17 mouse cellular contexts compared by ENCODE assay signal in the genomic region with DNA sequence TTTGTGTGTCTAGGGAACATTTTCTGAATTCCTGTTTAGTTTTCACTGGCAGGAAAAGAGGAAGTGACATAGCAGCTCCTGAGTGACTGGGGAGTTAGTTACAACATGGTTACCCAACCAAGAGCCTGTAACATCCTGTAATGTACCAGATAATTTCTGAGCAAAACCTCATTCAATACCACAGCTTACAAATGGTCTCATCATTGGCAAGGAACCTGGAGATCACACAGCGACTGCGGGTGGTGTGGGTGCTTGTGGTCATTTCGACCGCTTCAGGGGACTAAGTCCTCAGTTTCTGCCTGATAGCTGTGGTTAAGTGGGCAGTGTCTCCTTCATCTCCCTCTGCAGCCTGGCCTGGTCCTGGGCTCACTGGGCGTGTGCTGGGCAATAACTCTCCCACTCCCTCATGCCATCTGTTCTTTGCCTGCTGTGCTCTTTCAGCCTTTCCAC. TPM values are rescaled to one million over a fixed set of nuclear protein-coding genes. Genes with fewer than 3 reads are reported as not detected.
A peak's percentile ranks its signal among the peaks of the same experiment; 100 is the strongest.
DNase-seq lines count a peak whose midpoint lies in the region; ATAC-seq and TF ChIP-seq lines count a peak whose summit lies in the region.
"Had no signal": no experiment of that assay in that cellular context is flagged by ENCODE, and none has a peak within 500 bp of the region (broad histone marks: within the 10 kb centered on the region; RNA-seq: fewer than 3 reads in every experiment).

No protein-coding gene starts in this region.

- H3K36me3 ChIP-seq in MEL (ENCODE audit: control insufficient read depth in 1 of 2, insufficient read depth in 2 of 2, low read length in 2 of 2) = peaks cover 0 to 8% of the 10 kb centered on the region in 2 experiments; a peak in 2 of 4 replicates
- no peaks in the 10 kb centered on the region for H3K36me3 ChIP-seq in liver, embryonic 15.5 days (replicated peaks)

- TF ChIP-seq RAD21 in MEL (IDR thresholded peaks at IDR 0.05; ENCODE audit: low read depth, low read length) = no peak

- no peaks in the 10 kb centered on the region for H3K27me3 ChIP-seq in MEL (ENCODE audit: control insufficient read depth in 1 of 2, insufficient read depth in 2 of 2, low read length in 2 of 2)
- no peaks in the 10 kb centered on the region for H3K27me3 ChIP-seq in liver, embryonic 15.5 days
- H3K27me3 ChIP-seq: embryonic facial prominence, embryonic 13.5 days; hindbrain, embryonic 13.5 days; limb, embryonic 15.5 days had no signal

- TF ChIP-seq CTCF in MEL (IDR thresholded peaks at IDR 0.05 in 2 of 3, conservative IDR thresholded peaks at IDR 0.05 in 1 of 3; ENCODE audit: control insufficient read depth in 1 of 3, insufficient read depth in 1 of 3, low read depth in 2 of 3, low read length in 3 of 3, poor library complexity in 1 of 3, severe bottlenecking in 1 of 3) = no peak
- TF ChIP-seq CTCF in gastrocnemius, adult 2 months (IDR thresholded peaks at IDR 0.05) = no peak

- H3K4me1 ChIP-seq in MEL (ENCODE audit: control insufficient read depth in 1 of 2, insufficient read depth in 2 of 2, low read length in 2 of 2) = peaks cover 0 to 5% of the 10 kb centered on the region in 2 experiments; a peak in 1 of 4 replicates
- H3K4me1 ChIP-seq in liver, embryonic 15.5 days (replicated peaks) = peaks cover 21% of the 10 kb centered on the region

- peaks cover 14% of the 10 kb centered on the region for H3K79me2 ChIP-seq in MEL (ENCODE audit: control insufficient read depth, insufficient read depth, low read length, poor library complexity)

- WGBS in liver, embryonic 15.5 days (ENCODE audit: insufficient replicate concordance) = 16% methylated on average over 5 of the region's 5 CpGs

- H3K9ac ChIP-seq in MEL (ENCODE audit: control insufficient read depth, low read depth, low read length, poor library complexity, severe bottlenecking) = peak overlapping the region; percentile 49
- H3K9ac ChIP-seq in liver, embryonic 15.5 days = no peak overlapping the region
- H3K9ac ChIP-seq: embryonic facial prominence, embryonic 13.5 days; hindbrain, embryonic 13.5 days; limb, embryonic 15.5 days had no signal

- H3K9me3 ChIP-seq in MEL (replicated peaks; ENCODE audit: insufficient read depth, low read length) = no peaks in the 10 kb centered on the region
- no peaks in the 10 kb centered on the region for H3K9me3 ChIP-seq in liver, embryonic 15.5 days (replicated peaks)
- H3K9me3 ChIP-seq: embryonic facial prominence, embryonic 13.5 days; hindbrain, embryonic 13.5 days; limb, embryonic 15.5 days had no signal

- peak overlapping the region; percentile 73 for H3K27ac ChIP-seq in MEL (ENCODE audit: control insufficient read depth, low read depth, low read length)
- H3K27ac ChIP-seq in liver, embryonic 15.5 days (replicated peaks) = peak overlapping the region; percentile 69
- H3K27ac ChIP-seq in gastrocnemius, adult 2 months = no peak overlapping the region
- H3K27ac ChIP-seq: embryonic facial prominence, embryonic 13.5 days; heart, adult 2 months; hindbrain, embryonic 13.5 days; limb, embryonic 15.5 days had no signal

- H3K4me3 ChIP-seq in MEL (ENCODE audit: control insufficient read depth in 1 of 2, insufficient read depth in 1 of 2, low read depth in 2 of 2, low read length in 2 of 2) = peak overlapping the region; percentile 24 to 34
- no peak overlapping the region for H3K4me3 ChIP-seq in liver, embryonic 15.5 days (replicated peaks)
- no peak overlapping the region for H3K4me3 ChIP-seq in gastrocnemius, adult 2 months
- H3K4me3 ChIP-seq: embryonic facial prominence, embryonic 13.5 days; heart, adult 2 months; hindbrain, embryonic 13.5 days; limb, embryonic 15.5 days had no signal

- no peak for ATAC-seq in liver, embryonic 15.5 days (ENCODE audit: insufficient read depth)
- ATAC-seq: forebrain, embryonic 16.5 days had no signal

- peak in 1 of 2 experiments; percentile 48; a peak in 2 of 4 replicates for TF ChIP-seq POLR2A in MEL (IDR thresholded peaks at IDR 0.05; ENCODE audit: control insufficient read depth in 1 of 2, insufficient read depth in 1 of 2, low read depth in 1 of 2, low read length in 2 of 2, poor library complexity in 1 of 2)

- intact Hi-C loops in left cerebral cortex, postnatal 4 days (cut with DNase I) = no loop called here
- intact Hi-C loops in gastrocnemius, adult 2 months (cut with DNase I) = no loop called here

- H3K4me2 ChIP-seq in liver, embryonic 15.5 days = peak overlapping the region; percentile 5; the same call in 1 of the 2 replicates
- H3K4me2 ChIP-seq: embryonic facial prominence, embryonic 13.5 days; hindbrain, embryonic 13.5 days; limb, embryonic 15.5 days had no signal

- DNase-seq in left cerebral cortex, postnatal 4 days = peak; percentile 10
- DNase-seq in left cerebral cortex, adult 9 months (ENCODE audit: low spot score in 2 of 2) = no peak
- peak; percentile 84 for DNase-seq in MEL (ENCODE audit: low read depth, low spot score)
- peak; percentile 7 to 25 for DNase-seq in natural killer cell, adult 2 months (ENCODE audit: low spot score in 2 of 2)
- no peak for DNase-seq in layer of hippocampus, adult 18-20 months (ENCODE audit: low spot score in 2 of 2)
- DNase-seq in gastrocnemius, adult 2 months = no peak
- DNase-seq: adrenal gland, adult 8-10 months; cerebellum, adult 11 months; heart, adult 2 months; kidney, adult 8-10 months; thymus, adult 2 months had no signal

- peak; percentile 61 to 84 for TF ChIP-seq EP300 in MEL (IDR thresholded peaks at IDR 0.05; ENCODE audit: low read depth in 1 of 2, low read length in 2 of 2)

TF ChIP-seq in MEL, 35 proteins besides CTCF, POLR2A, EP300 and RAD21 (continues in another document):
- TF ChIP-seq UBTF (IDR thresholded peaks at IDR 0.05; ENCODE audit: borderline replicate concordance, insufficient read depth, low read depth, low read length) = no peak
- no peak for TF ChIP-seq GATA1 (IDR thresholded peaks at IDR 0.05; ENCODE audit: low read depth, low read length)
- TF ChIP-seq NELFE (IDR thresholded peaks at IDR 0.05; ENCODE audit: low read depth, low read length) = peak; percentile 30; the same call in 1 of the 2 replicates
- peak; percentile 70 for TF ChIP-seq ETS1 (IDR thresholded peaks at IDR 0.05; ENCODE audit: low read depth, low read length)
- TF ChIP-seq MAX (IDR thresholded peaks at IDR 0.05; ENCODE audit: low read length) = peak; percentile 49; the same call in 1 of the 2 replicates
- peak; percentile 50 for TF ChIP-seq TCF12 (IDR thresholded peaks at IDR 0.05; ENCODE audit: low read depth, low read length)
- TF ChIP-seq BHLHE40 (IDR thresholded peaks at IDR 0.05; ENCODE audit: borderline replicate concordance, low read depth, low read length) = no peak
- peak; percentile 10; the same call in 1 of the 2 replicates for TF ChIP-seq TBP (IDR thresholded peaks at IDR 0.05; ENCODE audit: low read depth, low read length)
- no peak for TF ChIP-seq GABPA (IDR thresholded peaks at IDR 0.05; ENCODE audit: low read depth, low read length)
- peak; percentile 54; the same call in 1 of the 2 replicates for TF ChIP-seq MYC (IDR thresholded peaks at IDR 0.05; ENCODE audit: low read depth, low read length)
- peak; percentile 32; the same call in 1 of the 2 replicates for TF ChIP-seq TAL1 (IDR thresholded peaks at IDR 0.05; ENCODE audit: low read length)
- TF ChIP-seq CHD2 (IDR thresholded peaks at IDR 0.05; ENCODE audit: low read length) = no peak
- no peak for TF ChIP-seq MAZ (IDR thresholded peaks at IDR 0.05; ENCODE audit: low read depth, low read length)
- TF ChIP-seq MEF2A (IDR thresholded peaks at IDR 0.05; ENCODE audit: extremely low read depth, insufficient replicate concordance, low read depth, low read length, poor library complexity, severe bottlenecking) = no peak
- TF ChIP-seq USF1 (IDR thresholded peaks at IDR 0.05; ENCODE audit: low read depth, low read length) = no peak
- no peak for TF ChIP-seq KAT2A (conservative IDR thresholded peaks at IDR 0.05; ENCODE audit: low read depth, low read length)
- TF ChIP-seq USF2 (IDR thresholded peaks at IDR 0.05; ENCODE audit: borderline replicate concordance in 1 of 2, insufficient read depth in 1 of 2, low read depth in 1 of 2, low read length in 2 of 2) = no peak
- TF ChIP-seq MYB (IDR thresholded peaks at IDR 0.05; ENCODE audit: low read depth, low read length) = no peak
- TF ChIP-seq ZNF384 (IDR thresholded peaks at IDR 0.05; ENCODE audit: low read depth, low read length) = no peak
- no peak for TF ChIP-seq CHD1 (IDR thresholded peaks at IDR 0.05; ENCODE audit: low read depth, low read length)
- TF ChIP-seq POLR2AphosphoS5 (IDR thresholded peaks at IDR 0.05; ENCODE audit: borderline replicate concordance, low read depth, low read length) = no peak
- peak; percentile 58 for TF ChIP-seq MXI1 (IDR thresholded peaks at IDR 0.05; ENCODE audit: low read depth, low read length)
- no peak for TF ChIP-seq RCOR1 (IDR thresholded peaks at IDR 0.05; ENCODE audit: low read depth, low read length)

RNA-seq across cellular contexts. Expression of a gene that starts 3.4 kb away (rescaled TPM):
- 10 to 100 TPM; 17.8 to 18.0 TPM for total RNA-seq in left cerebral cortex, postnatal 4 days (2021)
- total RNA-seq in MEL (2012; rRNA removed) = 44.7 and 54.0 TPM in 2 replicates
- 100 to 1,000 TPM in 1 of 2 experiments, 10 to 100 TPM in 1; 57.2 to 274 TPM for polyA plus RNA-seq in MEL (2012; ENCODE audit: insufficient read depth in 1 of 2, insufficient read length in 2 of 2, low read depth in 1 of 2, low replicate concordance in 2 of 2, missing spikeins in 1 of 2)
- polyA plus RNA-seq in liver, embryonic 15.5 days (2015; fragmentation: Nextera tagmentation; extraction: Ambion mirVana) = 14.2 and 14.3 TPM in 2 replicates
- 10 to 100 TPM; 10.8 to 12.6 TPM for total RNA-seq in layer of hippocampus, adult 18-20 months (2021)
- 1 to 10 TPM; 6.0 to 8.4 TPM for total RNA-seq in gastrocnemius, adult 2 months (2021)

RNA-seq across cellular contexts. Expression of a gene that starts 50.1 kb away (rescaled TPM):
- 10 to 100 TPM; 42.4 to 46.0 TPM for total RNA-seq in left cerebral cortex, postnatal 4 days (2021)
- total RNA-seq in MEL (2012; rRNA removed) = 37.5 and 40.6 TPM in 2 replicates
- polyA plus RNA-seq in MEL (2012; ENCODE audit: insufficient read depth in 1 of 2, insufficient read length in 2 of 2, low read depth in 1 of 2, low replicate concordance in 2 of 2, missing spikeins in 1 of 2) = 100 to 1,000 TPM in 1 of 2 experiments, 10 to 100 TPM in 1; 43.5 to 549 TPM
- 23.8 and 24.8 TPM in 2 replicates for polyA plus RNA-seq in liver, embryonic 15.5 days (2015; fragmentation: Nextera tagmentation; extraction: Ambion mirVana)
- 10 to 100 TPM; 54.9 to 58.4 TPM for total RNA-seq in layer of hippocampus, adult 18-20 months (2021)
- 10 to 100 TPM in 1 of 2 experiments, 1 to 10 TPM in 1; 8.2 to 10.1 TPM for total RNA-seq in gastrocnemius, adult 2 months (2021)

RNA-seq across cellular contexts. Expression of a gene that starts 57.2 kb away (rescaled TPM):
- not detected for total RNA-seq in left cerebral cortex, postnatal 4 days (2021)
- not detected in 2 replicates for total RNA-seq in MEL (2012; rRNA removed)
- polyA plus RNA-seq in MEL (2012; ENCODE audit: insufficient read depth in 1 of 2, insufficient read length in 2 of 2, low read depth in 1 of 2, low replicate concordance in 2 of 2, missing spikeins in 1 of 2) = under 1 TPM in 1 of 2 experiments, not detected in 1; 0.13 TPM
- polyA plus RNA-seq in liver, embryonic 15.5 days (2015; fragmentation: Nextera tagmentation; extraction: Ambion mirVana) = 0.07 TPM in 1 of 2 replicates, not detected in the other
- not detected for total RNA-seq in layer of hippocampus, adult 18-20 months (2021)
- total RNA-seq in gastrocnemius, adult 2 months (2021) = under 1 TPM in 1 of 2 experiments, not detected in 1; 0.22 TPM
- total RNA-seq: adrenal gland, adult 8-10 months; heart, adult 2 months; layer of hippocampus, postnatal 25 days had no signal
- polyA plus RNA-seq: embryonic facial prominence, embryonic 13.5 days; forebrain, embryonic 16.5 days; heart, adult 2 months; hindbrain, embryonic 13.5 days had no signal

Comparison
In these comparisons a context has a peak if more than half of its experiments do, and no peak if none do; other contexts are left out.
1. DNase-seq: peak in left cerebral cortex, postnatal 4 days (single experiment), MEL (single experiment) and natural killer cell, adult 2 months (2 of 2); none in left cerebral cortex, adult 9 months (0 of 2), layer of hippocampus, adult 18-20 months (0 of 2) and gastrocnemius, adult 2 months (single experiment).
2. H3K4me3 ChIP-seq: peak in MEL (2 of 2); none in liver, embryonic 15.5 days (single experiment) and gastrocnemius, adult 2 months (single experiment).